Mouse (Mus musculus) urinary bladder, postnatal 36 days (tissue): ENCODE results near the gene Ccnc.

ENCODE experiments used
- DNase-seq, 2 experiments: peaks; one replicate each; pipeline ENCODE4 v3.0.0; 2022; ENCODE audit warnings: low spot score in 2 of 2, mixed read lengths in 1 of 2

Gene Ccnc

GRCm38 (mm10) chr4:21801620-21802019, 74.1 kb downstream of the Ccnc start:
- no peak for DNase-seq

- DNase-seq, result no peak
Observed at GRCm38 (mm10) chr4:21807204-21807603, 79.7 kb downstream of the Ccnc start.
